Mouse (Mus musculus): ENCODE measurements around the gene Ypel2.

DNA sequence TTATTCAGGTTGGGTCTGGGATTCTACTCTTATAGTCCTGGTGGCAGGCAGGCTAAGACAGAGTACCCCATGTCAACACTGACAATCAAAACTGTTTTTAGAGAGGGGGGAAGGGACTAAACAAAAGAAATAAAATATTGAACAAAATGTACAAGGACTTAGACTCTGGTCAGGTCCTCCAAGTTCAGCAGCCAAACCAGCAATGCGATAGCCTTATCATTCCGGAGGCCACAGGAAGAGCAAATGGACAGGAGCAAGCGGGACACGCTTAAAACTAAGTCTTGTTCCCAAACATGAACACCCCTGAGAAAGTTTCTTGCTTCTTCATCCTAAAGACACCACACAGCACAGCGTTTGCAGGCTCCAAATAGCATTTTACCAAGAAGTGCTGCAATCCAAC is 28.4 kb downstream of the Ypel2 start:
- no peak for TF ChIP-seq POLR2A (IDR thresholded peaks at IDR 0.05; ENCODE audit: insufficient read length, low read depth)
- TF ChIP-seq E2F4 (IDR thresholded peaks at IDR 0.05; ENCODE audit: insufficient read depth), result no peak
- TF ChIP-seq POLR2AphosphoS2 (IDR thresholded peaks at IDR 0.05; ENCODE audit: insufficient read length, low read depth), result no peak
- TF ChIP-seq MAX (IDR thresholded peaks at IDR 0.05; ENCODE audit: low read depth), result no peak
